Mouse (Mus musculus): ENCODE measurements around the gene Ddt.
A peak's percentile ranks its signal among the peaks of the same experiment; 100 is the strongest.
"Not testable (repeated sequence)": the region's sequence is repeated elsewhere in the genome, so short reads cannot be mapped to it uniquely, and the experiment has no call there.

Gene Ddt

GRCm38 (mm10) chr10:75767756-75768155 is 5.5 kb downstream of the Ddt start:
- not testable (repeated sequence) for DNase-seq

- DNase-seq, result no peak
Measured at GRCm38 (mm10) chr10:75766856-75767255, 6.4 kb downstream of the Ddt start.

GRCm38 (mm10) chr10:75764519-75765473 is 8.4 kb downstream of the Ddt start:
- DNase-seq, result peak; percentile 70 to 72

- peak; percentile 96 to 98 for DNase-seq
Measured at GRCm38 (mm10) chr10:75763682-75764518, 9.3 kb downstream of the Ddt start, which contains the start of gene Cabin1. Cabin1 (minus strand) TSS chr10:75764341.

GRCm38 (mm10) chr10:75762413-75762812 is 10.8 kb downstream of the Ddt start:
- DNase-seq, result no peak

- no peak for DNase-seq
Measured at GRCm38 (mm10) chr10:75760311-75760710, 12.9 kb downstream of the Ddt start.

GRCm38 (mm10) chr10:75756719-75757118 is 16.5 kb downstream of the Ddt start:
- DNase-seq, result no peak

- DNase-seq, result peak; percentile 86 to 91
Measured at GRCm38 (mm10) chr10:75744017-75744416, 29.2 kb downstream of the Ddt start.

GRCm38 (mm10) chr10:75743369-75743768 is 29.8 kb downstream of the Ddt start:
- DNase-seq, result peak; percentile 67 to 68

GRCm38 (mm10) chr10:75740866-75741265 is 32.3 kb downstream of the Ddt start:
- DNase-seq, result peak; percentile 30

GRCm38 (mm10) chr10:75725449-75725848 is 47.8 kb downstream of the Ddt start:
- DNase-seq, result no peak
